Mouse (Mus musculus) layer of hippocampus, postnatal 25 days (tissue): Measurements from ENCODE around the gene Tepsin. TPM values are rescaled to one million over a fixed set of nuclear protein-coding genes. Genes with fewer than 3 reads are reported as not detected.
A peak's percentile ranks its signal among the peaks of the same experiment; 100 is the strongest.

Experiments
- DNase-seq, 2 experiments: peaks; one replicate each; pipeline ENCODE4 v3.0.0; 2022; ENCODE audit warnings: mixed read lengths in 2 of 2, low spot score in 1 of 2; ENCODE audit errors: extremely low spot score in 1 of 2
- total RNA-seq, 2 experiments: library from RNA; stranded (reverse); gene quantifications; 2 replicates each; pipeline ENCODE4 v1.2.3; 2021

Tepsin gene
- total RNA-seq, 2 experiments from 2014 or later, result 15.8 to 17.6 TPM

GRCm38 (mm10) chr11:120067834-120068233 lies 30.7 kb downstream of the Tepsin start:
- no peak for DNase-seq

GRCm38 (mm10) chr11:120065291-120065690 lies 33.2 kb downstream of the Tepsin start:
- DNase-seq, result peak; percentile 58 to 63

- no peak for DNase-seq
Observed at GRCm38 (mm10) chr11:120064668-120065040, 33.9 kb downstream of the Tepsin start.

- DNase-seq, result no peak
Observed at GRCm38 (mm10) chr11:120064006-120064667, 34.4 kb downstream of the Tepsin start.

GRCm38 (mm10) chr11:120063326-120063725 lies 35.2 kb downstream of the Tepsin start:
- no peak for DNase-seq

- no peak for DNase-seq
Observed at GRCm38 (mm10) chr11:120060634-120061033, 37.9 kb downstream of the Tepsin start.

- no peak for DNase-seq
Observed at GRCm38 (mm10) chr11:120055953-120056732, 42.4 kb downstream of the Tepsin start.

- DNase-seq, result no peak
Observed at GRCm38 (mm10) chr11:120053846-120054245, 44.7 kb downstream of the Tepsin start.

GRCm38 (mm10) chr11:120052274-120052673 lies 46.3 kb downstream of the Tepsin start:
- DNase-seq, result no peak

- DNase-seq, result no peak
Observed at GRCm38 (mm10) chr11:120051124-120051811, 47.3 kb downstream of the Tepsin start.

- no peak for DNase-seq
Observed at GRCm38 (mm10) chr11:120049067-120049466, 49.5 kb downstream of the Tepsin start.

GRCm38 (mm10) chr11:120048252-120048556 lies 50.3 kb downstream of the Tepsin start:
- DNase-seq, result peak; percentile 49 to 64

GRCm38 (mm10) chr11:120047531-120048251 lies 50.8 kb downstream of the Tepsin start:
- DNase-seq, result peak in 1 of 2 experiments; percentile 50

- peak in 1 of 2 experiments; percentile 43 for DNase-seq
Observed at GRCm38 (mm10) chr11:120046553-120047191, 51.9 kb downstream of the Tepsin start, which contains the start of gene Aatk. Gene Aatk, minus strand, starts transcription at chr11:120047167.

GRCm38 (mm10) chr11:120045839-120046552 lies 52.5 kb downstream of the Tepsin start:
- DNase-seq, result peak in 1 of 2 experiments; percentile 49

GRCm38 (mm10) chr11:120045341-120045740 lies 53.2 kb downstream of the Tepsin start:
- no peak for DNase-seq

- DNase-seq, result no peak
Observed at GRCm38 (mm10) chr11:120042141-120042838, 56.2 kb downstream of the Tepsin start.

- DNase-seq, result no peak
Observed at GRCm38 (mm10) chr11:120041191-120042123, 57.1 kb downstream of the Tepsin start.
